Mouse (Mus musculus) limb, embryonic 14.5 days (tissue): Measurements from ENCODE around the gene Cd47. TPM values are rescaled to one million over a fixed set of nuclear protein-coding genes. Genes with fewer than 3 reads are reported as not detected.

Experiments used
- ATAC-seq: fragments of 200-750 bp; cut with Nextera tagmentation; 2 replicates; pipeline ENCODE4 v1.8.0; 2017; ENCODE audit warnings: low read depth, moderate number of reproducible peaks, moderate TSS enrichment; ENCODE audit not compliant: low FRiP score
- DNase-seq: peaks from one replicate; pipeline ENCODE4 v3.0.0-alpha.2; 2015; ENCODE audit warnings: low spot score
- H3K27ac ChIP-seq: fragments of 300-500 bp; sonication (generic); replicated peaks from 2 replicates; pipeline ENCODE4 v1.5.1; 2014; ENCODE audit warnings: low read depth, mild to moderate bottlenecking, low read length, moderate library complexity, mixed read lengths
- H3K27me3 ChIP-seq: fragments of 300-500 bp; sonication (generic); 2 replicates; pipeline ENCODE4 v1.6.1; 2014; ENCODE audit warnings: low read length, mixed read lengths; ENCODE audit not compliant: control insufficient read depth, insufficient read depth
- H3K36me3 ChIP-seq: fragments of 300-500 bp; sonication (generic); 2 replicates; pipeline ENCODE4 v1.6.1; 2014; ENCODE audit warnings: mild to moderate bottlenecking, low read length, moderate library complexity, mixed read lengths; ENCODE audit not compliant: control insufficient read depth, insufficient read depth
- H3K4me1 ChIP-seq: fragments of 300-500 bp; sonication (generic); 2 replicates; pipeline ENCODE4 v1.6.1; 2014; ENCODE audit warnings: antibody characterized with exemption, low read length, mixed read lengths; ENCODE audit not compliant: control insufficient read depth, insufficient read depth
- H3K4me2 ChIP-seq: fragments of 300-500 bp; sonication (generic); replicated peaks from 2 replicates; pipeline ENCODE4 v1.6.1; 2014; ENCODE audit warnings: low read depth, mild to moderate bottlenecking, low read length, moderate library complexity; ENCODE audit not compliant: severe bottlenecking
- H3K4me3 ChIP-seq: fragments of 300-500 bp; sonication (generic); replicated peaks from 2 replicates; pipeline ENCODE4 v1.5.1; 2014; ENCODE audit warnings: low read length
- H3K9ac ChIP-seq: fragments of 300-500 bp; sonication (generic); 2 replicates; pipeline ENCODE4 v1.6.1; 2014; ENCODE audit warnings: mild to moderate bottlenecking, low read depth, low read length, moderate library complexity; ENCODE audit not compliant: severe bottlenecking
- H3K9me3 ChIP-seq: fragments of 300-500 bp; sonication (generic); 2 replicates; pipeline ENCODE4 v1.6.1; 2016; ENCODE audit warnings: low read length; ENCODE audit not compliant: control insufficient read depth
- POLR2A ChIP-seq: fragments of 200-500 bp; IDR thresholded peaks from 2 replicates; pipeline ENCODE4 v1.8.0; 2012; ENCODE audit warnings: inconsistent platforms, mild to moderate bottlenecking, moderate library complexity, borderline replicate concordance; ENCODE audit not compliant: insufficient read depth, insufficient read length; ENCODE audit errors: extremely low read depth
- WGBS: fragments of 180-500 bp; shearing (Covaris S2); extraction: QIAGEN DNeasy Blood & Tissue Kit; methylation state at CpG from one replicate; pipeline ENCODE4 v1.1.7; 2014; 5-methylcytosine and 5-hydroxymethylcytosine counted together
- polyA plus RNA-seq, 2 experiments: library from polyadenylated mRNA; depleted of rRNA in 1 of 2; stranded (reverse) in 1 of 2; unstranded in 1 of 2; fragments of >200 nt; fragmentation: Nextera tagmentation in 1 of 2; extraction: Ambion mirVana in 1 of 2; gene quantifications; 2 replicates each; pipeline versions ENCODE4 v1.2.1 to v1.2.3; 2012 to 2014

Cd47 gene
- polyA plus RNA-seq, 2 experiments = 29.5 to 91.0 TPM

DNA sequence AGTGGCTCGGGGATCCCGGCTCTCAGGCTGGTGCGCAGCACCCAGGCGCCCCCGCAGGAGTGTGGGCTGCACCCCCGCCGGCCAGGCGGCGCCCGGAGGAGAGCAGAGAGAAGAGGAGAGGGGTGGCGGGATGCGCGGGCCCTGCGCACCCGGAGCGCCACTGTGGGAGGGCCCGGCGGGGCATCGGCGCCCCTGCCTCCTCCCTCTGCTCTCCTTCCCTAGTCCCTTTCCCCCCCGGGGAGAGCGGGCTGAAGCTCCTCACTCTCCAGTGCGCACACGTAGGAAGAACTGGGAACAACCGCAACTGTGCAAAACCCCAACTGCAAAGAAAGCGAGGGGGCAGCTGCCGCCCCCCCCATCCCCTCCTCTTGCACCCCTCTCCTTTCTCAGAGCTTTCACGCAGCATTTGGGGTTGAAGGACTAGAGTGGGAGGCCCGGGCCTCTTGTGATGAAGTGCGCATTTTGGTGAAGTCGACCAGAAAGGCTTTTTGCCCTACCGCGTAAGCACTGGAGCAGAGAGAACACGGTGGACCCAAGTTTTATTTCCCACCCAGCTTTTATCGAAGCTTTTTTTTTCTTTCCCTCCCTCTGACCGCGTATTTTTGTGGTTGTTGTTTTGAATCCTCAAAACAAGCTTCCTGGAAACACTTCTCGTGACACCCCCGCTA lies 55.6 kb downstream of the Cd47 start:
- Histone ChIP-seq H3K9me3 (no peaks in the 10 kb centered on the region), H3K27me3 (no peaks in the 10 kb centered on the region), H3K4me1 (peaks cover 10% of the 10 kb centered on the region; the same call in 1 of the 2 replicates), H3K4me2 (peak overlapping the region; percentile 65), H3K36me3 (no peaks in the 10 kb centered on the region), H3K4me3 (peak overlapping the region; percentile 88), H3K27ac (peak overlapping the region; percentile 96), H3K9ac (peak overlapping the region; percentile 90)
- under 1% methylated on average over 29 of the region's 39 CpGs for WGBS
- peak; percentile 35 for DNase-seq
- peak; percentile 73 for ATAC-seq
- no peak for TF ChIP-seq POLR2A

DNA sequence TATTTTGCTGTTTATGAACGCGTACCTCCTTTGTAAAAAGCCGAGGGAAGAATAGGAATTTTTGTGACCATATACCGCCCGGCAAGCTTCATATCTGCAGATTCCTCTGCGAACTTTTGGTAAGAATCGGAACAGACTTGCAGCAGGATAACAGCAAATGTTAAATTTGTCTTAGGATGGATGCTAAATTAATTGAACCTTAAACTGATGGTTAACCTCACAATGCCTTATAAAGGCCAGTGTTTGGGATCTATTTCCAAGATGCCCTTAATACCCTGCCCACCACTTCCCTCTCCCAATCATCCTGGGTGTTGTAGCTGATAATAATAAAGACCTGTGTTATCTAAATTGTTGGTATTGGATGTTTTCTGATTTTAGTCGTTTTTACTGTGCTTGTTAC lies 56.3 kb downstream of the Cd47 start:
- no peak for DNase-seq
- Histone ChIP-seq H3K27me3 (no peaks in the 10 kb centered on the region), H3K9ac (peak overlapping the region; percentile 90), H3K36me3 (no peaks in the 10 kb centered on the region), H3K4me3 (peak overlapping the region; percentile 88), H3K9me3 (no peaks in the 10 kb centered on the region), H3K4me2 (peak overlapping the region; percentile 65), H3K27ac (0 out of 2 replicates have a peak overlapping the region, but pooled peaks have one; percentile 5), H3K4me1 (peaks cover 10% of the 10 kb centered on the region; the same call in 1 of the 2 replicates)
- no peak for ATAC-seq
- no peak for TF ChIP-seq POLR2A
- WGBS = 30% methylated on average over 8 of the region's 8 CpGs

DNA sequence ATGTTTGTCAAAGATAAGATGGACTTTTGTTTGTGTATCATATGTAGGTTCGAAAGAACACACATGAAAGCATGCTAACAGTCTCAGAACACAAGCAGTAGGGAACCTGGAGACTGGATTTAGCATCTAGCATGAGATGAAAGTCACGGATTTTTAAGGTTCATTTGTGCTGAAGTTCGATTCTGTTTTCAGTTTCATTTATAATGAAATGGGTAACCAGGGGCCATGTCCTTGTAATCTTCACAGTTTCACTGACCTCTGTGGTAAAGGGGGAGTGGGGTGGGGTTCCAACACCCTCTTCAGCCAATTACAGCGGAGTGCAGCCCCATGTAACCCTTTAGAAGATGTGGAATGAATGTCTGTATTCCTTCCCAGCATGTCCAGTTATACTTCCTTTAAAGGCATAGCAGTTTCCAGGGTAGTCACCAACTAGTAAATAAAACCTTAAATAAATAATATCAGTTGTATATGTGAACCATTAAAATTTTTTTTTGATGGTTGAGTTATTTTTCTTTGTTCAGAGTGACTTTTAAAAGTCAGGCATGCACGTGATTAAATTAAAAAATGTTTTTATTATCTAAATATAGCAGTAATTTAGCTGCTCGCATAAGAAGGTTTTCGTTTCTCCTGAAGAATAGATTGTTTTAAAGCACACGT lies 57.3 kb downstream of the Cd47 start:
- WGBS = 57% methylated on average over 8 of the region's 8 CpGs
- no peak overlapping the region for H3K4me3 ChIP-seq

DNA sequence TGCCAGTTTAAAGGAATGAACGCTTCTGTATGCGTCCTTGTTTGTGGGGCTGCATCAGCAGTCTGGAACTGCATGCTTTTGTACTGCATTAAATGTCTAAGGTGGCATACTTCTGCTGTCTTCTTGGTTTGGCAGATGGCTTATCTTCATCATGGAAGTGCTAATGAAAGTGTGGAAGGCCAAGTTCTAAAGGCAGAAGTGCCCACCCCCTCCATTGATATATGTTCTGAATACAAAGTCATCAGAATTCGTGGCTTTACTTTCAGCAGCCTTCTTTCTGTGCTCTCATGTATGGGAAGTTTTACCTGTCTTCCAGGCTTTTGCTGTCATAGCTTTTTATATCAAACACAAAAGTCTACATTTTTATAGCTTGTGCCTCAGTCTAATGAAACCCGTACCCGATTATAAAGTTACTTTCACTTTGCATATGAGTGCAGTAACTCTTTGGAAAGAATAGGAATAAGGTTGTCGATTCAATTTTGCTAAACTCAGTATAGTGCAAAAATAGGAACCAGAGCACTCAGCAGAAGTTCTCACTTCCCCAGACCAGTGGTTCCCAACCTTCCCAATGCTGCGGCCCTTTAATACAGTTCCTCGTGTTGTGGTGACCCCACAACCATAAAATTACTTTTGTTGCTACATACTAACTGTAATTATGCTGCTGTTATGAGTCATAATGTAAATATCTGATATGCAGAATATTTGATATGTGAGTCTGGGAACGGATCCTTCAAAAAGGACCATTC lies 58.0 kb downstream of the Cd47 start:
- TF ChIP-seq POLR2A = no peak
- Histone ChIP-seq H3K27ac (no peak overlapping the region), H3K9ac (0 out of 2 replicates have a peak overlapping the region, but pooled peaks have one; percentile 21), H3K36me3 (no peaks in the 10 kb centered on the region), H3K27me3 (no peaks in the 10 kb centered on the region), H3K4me2 (peak overlapping the region; percentile 20), H3K4me3 (no peak overlapping the region), H3K4me1 (peaks cover 10% of the 10 kb centered on the region; the same call in 1 of the 2 replicates), H3K9me3 (no peaks in the 10 kb centered on the region)
- ATAC-seq (no peak), DNase-seq (no peak)
- 65% methylated on average over 9 of the region's 9 CpGs for WGBS

More for the DNA sequence above, 57.3 kb downstream of the Cd47 start:
- no peak for DNase-seq
- Histone ChIP-seq H3K27me3 (no peaks in the 10 kb centered on the region), H3K9ac (no peak overlapping the region), H3K36me3 (no peaks in the 10 kb centered on the region), H3K4me1 (peaks cover 10% of the 10 kb centered on the region; the same call in 1 of the 2 replicates), H3K27ac (no peak overlapping the region), H3K9me3 (no peaks in the 10 kb centered on the region), H3K4me2 (peak overlapping the region; percentile 32)
- ATAC-seq = no peak
- TF ChIP-seq POLR2A = no peak
